Mouse (Mus musculus) liver, embryonic 11.5 days (tissue): ENCODE data around the gene Vamp2. TPM values are rescaled to one million over a fixed set of nuclear protein-coding genes. Genes with fewer than 3 reads are reported as not detected.
"Not testable (repeated sequence)": the region's sequence is repeated elsewhere in the genome, so short reads cannot be mapped to it uniquely, and the experiment has no call there.

ENCODE experiments used
- ATAC-seq: fragments of 200-750 bp; cut with Nextera tagmentation; replicated peaks from 2 replicates; pipeline ENCODE4 v1.8.0; 2017; ENCODE audit warnings: moderate number of reproducible peaks, mild to moderate bottlenecking, moderate TSS enrichment, moderate library complexity; ENCODE audit not compliant: low FRiP score
- DNase-seq: peaks from one replicate; pipeline ENCODE4 v3.0.0-alpha.2; 2017; ENCODE audit warnings: low spot score
- H3K27ac ChIP-seq: fragments of 300-500 bp; sonication (generic); 2 replicates; pipeline ENCODE4 v1.5.1; 2014; ENCODE audit warnings: mild to moderate bottlenecking, low read depth, low read length, control low read depth
- H3K27me3 ChIP-seq: fragments of 300-500 bp; sonication (generic); replicated peaks from 2 replicates; pipeline ENCODE4 v1.6.1; 2014; ENCODE audit warnings: low read length, mixed read lengths; ENCODE audit not compliant: control insufficient read depth, insufficient read depth
- H3K36me3 ChIP-seq: fragments of 300-500 bp; sonication (generic); 2 replicates; pipeline ENCODE4 v1.6.1; 2014; ENCODE audit warnings: mild to moderate bottlenecking, low read length, moderate library complexity, mixed read lengths; ENCODE audit not compliant: control insufficient read depth, insufficient read depth
- H3K4me1 ChIP-seq: fragments of 300-500 bp; sonication (generic); replicated peaks from 2 replicates; pipeline ENCODE4 v1.6.1; 2014; ENCODE audit warnings: low read length, mixed read lengths; ENCODE audit not compliant: control insufficient read depth, insufficient read depth
- H3K4me2 ChIP-seq: fragments of 300-500 bp; sonication (generic); 2 replicates; pipeline ENCODE4 v1.6.1; 2014; ENCODE audit warnings: mild to moderate bottlenecking, control low read depth, moderate library complexity
- H3K4me3 ChIP-seq: fragments of 300-500 bp; sonication (generic); 2 replicates; pipeline ENCODE4 v1.5.1; 2014; ENCODE audit warnings: low read depth, low read length, control low read depth
- H3K9ac ChIP-seq: fragments of 300-500 bp; sonication (generic); 2 replicates; pipeline ENCODE4 v1.6.1; 2014; ENCODE audit warnings: low read depth, low read length, control low read depth
- H3K9me3 ChIP-seq: fragments of 300-500 bp; sonication (generic); 2 replicates; pipeline ENCODE4 v1.6.1; 2016; ENCODE audit warnings: low read length, inconsistent platforms, mixed read lengths; ENCODE audit not compliant: control insufficient read depth
- WGBS: fragments of 180-500 bp; shearing (Covaris S2); extraction: QIAGEN DNeasy Blood & Tissue Kit; methylation state at CpG from one replicate; pipeline ENCODE4 v1.1.7; 2014; 5-methylcytosine and 5-hydroxymethylcytosine counted together
- polyA plus RNA-seq: library from polyadenylated mRNA; unstranded; fragments of >200 nt; fragmentation: Nextera tagmentation; extraction: Ambion mirVana; gene quantifications from 2 replicates; pipeline ENCODE4 v1.2.1, GENCODE M21; 2014

The Vamp2 gene
- polyA plus RNA-seq, 1 experiment from 2014 or later: 56.0 TPM

- not testable (repeated sequence) for H3K4me2 ChIP-seq, DNase-seq, H3K27ac ChIP-seq, H3K4me3 ChIP-seq, H3K9me3 ChIP-seq, H3K9ac ChIP-seq, ATAC-seq, H3K27me3 ChIP-seq
- H3K36me3 ChIP-seq: peaks cover 14% of the 10 kb centered on the region
- H3K4me1 ChIP-seq: peaks cover 42% of the 10 kb centered on the region
- 90% methylated on average over 7 of the region's 7 CpGs for WGBS
These were observed 5.6 kb downstream of the Vamp2 start for GRCm38 (mm10) chr11:69093856-69094255.

- WGBS: under 1% methylated on average over 37 of the region's 37 CpGs
- Histone ChIP-seq H3K36me3 (peaks cover 10% of the 10 kb centered on the region), H3K4me1 (peaks cover 42% of the 10 kb centered on the region), H3K27me3 (no peaks in the 10 kb centered on the region), H3K4me3 (peak within 1 kb of the TSS; percentile 51), H3K4me2 (peak within 1 kb of the TSS; percentile 99), H3K9ac (peak within 1 kb of the TSS; percentile 57), H3K27ac (peak within 1 kb of the TSS; percentile 78), H3K9me3 (no peaks in the 10 kb centered on the region)
- ATAC-seq (peak; percentile 89), DNase-seq (peak; percentile 96)
These were observed 6.6 kb downstream of the Vamp2 start, which contains the start of gene Per1 for GRCm38 (mm10) chr11:69094697-69095429. Gene Per1 (plus strand): TSS chr11:69095217.

GRCm38 (mm10) chr11:69095511-69096231 is 7.4 kb downstream of the Vamp2 start:
- peak overlapping the region; percentile 78 for H3K27ac ChIP-seq
- H3K36me3 ChIP-seq: peaks cover 6% of the 10 kb centered on the region
- no peaks in the 10 kb centered on the region for H3K9me3 ChIP-seq
- peak overlapping the region; percentile 57 for H3K9ac ChIP-seq
- no peaks in the 10 kb centered on the region for H3K27me3 ChIP-seq
- peaks cover 45% of the 10 kb centered on the region for H3K4me1 ChIP-seq
- peak; percentile 62 for DNase-seq
- peak overlapping the region; percentile 99 for H3K4me2 ChIP-seq
- peak overlapping the region; percentile 51 for H3K4me3 ChIP-seq
- ATAC-seq: no peak
- WGBS: 3% methylated on average over 27 of the region's 27 CpGs

- H3K4me1 ChIP-seq: peaks cover 46% of the 10 kb centered on the region
- 19% methylated on average over 9 of the region's 9 CpGs for WGBS
- peaks cover 11% of the 10 kb centered on the region; the same call in 1 of the 2 replicates for H3K36me3 ChIP-seq
- ATAC-seq: no peak
- H3K9me3 ChIP-seq: no peaks in the 10 kb centered on the region
- H3K27ac ChIP-seq: peak overlapping the region; percentile 78; the same call in 1 of the 2 replicates
- peak overlapping the region; percentile 51 for H3K4me3 ChIP-seq
- H3K4me2 ChIP-seq: peak overlapping the region; percentile 99
- no peak for DNase-seq
- no peaks in the 10 kb centered on the region for H3K27me3 ChIP-seq
- H3K9ac ChIP-seq: peak overlapping the region; percentile 57
These were observed 8.2 kb downstream of the Vamp2 start for GRCm38 (mm10) chr11:69096360-69096986.

- WGBS: 3% methylated on average over 29 of the region's 29 CpGs
- peak overlapping the region; percentile 4 for H3K9ac ChIP-seq
- H3K27ac ChIP-seq: peak overlapping the region; percentile 78
- H3K4me3 ChIP-seq: peak overlapping the region; percentile 39
- ATAC-seq: peak; percentile 23
- no peaks in the 10 kb centered on the region for H3K27me3 ChIP-seq
- DNase-seq: peak; percentile 87
- H3K4me2 ChIP-seq: peak overlapping the region; percentile 99
- H3K9me3 ChIP-seq: no peaks in the 10 kb centered on the region
- H3K4me1 ChIP-seq: peaks cover 46% of the 10 kb centered on the region
- H3K36me3 ChIP-seq: peaks cover 13% of the 10 kb centered on the region; the same call in 1 of the 2 replicates
These were observed 9.0 kb downstream of the Vamp2 start for GRCm38 (mm10) chr11:69096987-69097900.

GRCm38 (mm10) chr11:69098039-69098761 is 9.9 kb downstream of the Vamp2 start:
- Histone ChIP-seq H3K4me3 (peak overlapping the region; percentile 63), H3K4me1 (peaks cover 46% of the 10 kb centered on the region), H3K4me2 (peak overlapping the region; percentile 99), H3K27ac (peak overlapping the region; percentile 78), H3K27me3 (no peaks in the 10 kb centered on the region), H3K9ac (peak overlapping the region; percentile 44), H3K36me3 (peaks cover 9% of the 10 kb centered on the region; the same call in 1 of the 2 replicates), H3K9me3 (no peaks in the 10 kb centered on the region)
- 32% methylated on average over 8 of the region's 8 CpGs for WGBS
- DNase-seq (no peak), ATAC-seq (no peak)

- peaks cover 46% of the 10 kb centered on the region for H3K4me1 ChIP-seq
- peak overlapping the region; percentile 63 for H3K4me3 ChIP-seq
- H3K9me3 ChIP-seq: no peaks in the 10 kb centered on the region
- peak overlapping the region; percentile 99 for H3K4me2 ChIP-seq
- H3K27ac ChIP-seq: peak overlapping the region; percentile 77
- H3K27me3 ChIP-seq: no peaks in the 10 kb centered on the region
- WGBS: 0% methylated on average over 19 of the region's 19 CpGs
- ATAC-seq: peak; percentile 62
- peaks cover 10% of the 10 kb centered on the region for H3K36me3 ChIP-seq
- peak; percentile 89 for DNase-seq
- H3K9ac ChIP-seq: peak overlapping the region; percentile 71
These were observed 10.4 kb downstream of the Vamp2 start for GRCm38 (mm10) chr11:69098762-69099091.
